Comparison of ENCODE assay signal across 11 mouse cellular contexts in the genomic region with DNA sequence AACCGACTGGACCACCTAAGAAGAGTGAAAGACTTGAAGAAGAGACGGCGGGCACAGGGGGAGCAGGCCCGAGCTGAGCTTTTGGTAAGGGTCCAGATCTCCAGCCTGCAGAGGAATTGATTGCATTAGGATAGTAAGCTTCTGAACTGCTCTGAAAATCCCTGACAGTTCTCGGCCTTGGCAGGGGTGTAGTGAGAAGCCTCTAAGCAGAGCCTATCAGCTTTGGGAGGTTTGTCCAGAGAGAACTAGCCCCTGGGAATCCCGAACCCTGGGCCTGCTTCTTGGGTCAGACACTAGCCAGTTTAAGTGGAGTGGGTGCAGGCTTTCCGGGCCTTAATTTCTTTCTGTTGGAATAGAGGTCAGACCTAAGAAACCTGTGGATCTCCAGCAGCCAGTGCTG. TPM values are rescaled to one million over a fixed set of nuclear protein-coding genes. Genes with fewer than 3 reads are reported as not detected.
A peak's percentile ranks its signal among the peaks of the same experiment; 100 is the strongest.
DNase-seq lines count a peak whose midpoint lies in the region; ATAC-seq and TF ChIP-seq lines count a peak whose summit lies in the region.
"Had no signal": no experiment of that assay in that cellular context is flagged by ENCODE, and none has a peak within 500 bp of the region (broad histone marks: within the 10 kb centered on the region; RNA-seq: fewer than 3 reads in every experiment).

No protein-coding gene starts in this region.

- no peaks in the 10 kb centered on the region for H3K27me3 ChIP-seq in lung, embryonic 15.5 days
- H3K27me3 ChIP-seq in forebrain, embryonic 11.5 days (ENCODE audit: control insufficient read depth, insufficient read depth, low read length): no peaks in the 10 kb centered on the region
- no peaks in the 10 kb centered on the region for H3K27me3 ChIP-seq in limb, embryonic 12.5 days
- H3K27me3 ChIP-seq in neural tube, embryonic 15.5 days (replicated peaks): no peaks in the 10 kb centered on the region

- 44% methylated on average over 7 of the region's 7 CpGs for WGBS in lung, embryonic 15.5 days
- WGBS in lung, adult 2 months: 63% methylated on average over 7 of the region's 7 CpGs
- WGBS in forebrain, embryonic 11.5 days: 72% methylated on average over 7 of the region's 7 CpGs
- whole genome bisulfite sequencing in limb, embryonic 12.5 days: 78% methylated on average over 7 of the region's 7 CpGs
- WGBS in neural tube, embryonic 15.5 days: 82% methylated on average over 7 of the region's 7 CpGs

- peaks cover 24% of the 10 kb centered on the region for H3K4me1 ChIP-seq in lung, embryonic 15.5 days
- peaks cover 2% of the 10 kb centered on the region; the same call in 1 of the 2 replicates for H3K4me1 ChIP-seq in lung, adult 2 months (ENCODE audit: control insufficient read depth, insufficient read depth, low read length)
- H3K4me1 ChIP-seq in forebrain, embryonic 11.5 days (replicated peaks; ENCODE audit: control insufficient read depth, insufficient read depth, low read length): peaks cover 7% of the 10 kb centered on the region; the same call in 1 of the 2 replicates
- peaks cover 30% of the 10 kb centered on the region for H3K4me1 ChIP-seq in limb, embryonic 12.5 days (replicated peaks)
- peaks cover 38% of the 10 kb centered on the region for H3K4me1 ChIP-seq in neural tube, embryonic 15.5 days

- TF ChIP-seq CTCF in lung, adult 2 months (IDR thresholded peaks at IDR 0.05; ENCODE audit: insufficient read depth, low read length): no peak

- H3K27ac ChIP-seq in lung, embryonic 15.5 days: no peak overlapping the region
- H3K27ac ChIP-seq in forebrain, embryonic 11.5 days (ENCODE audit: low read depth, low read length): no peak overlapping the region
- H3K27ac ChIP-seq in limb, embryonic 12.5 days: no peak overlapping the region
- no peak overlapping the region for H3K27ac ChIP-seq in neural tube, embryonic 15.5 days (replicated peaks)

- peak overlapping the region; percentile 84 for H3K4me2 ChIP-seq in lung, embryonic 15.5 days
- H3K4me2 ChIP-seq in forebrain, embryonic 11.5 days (ENCODE audit: low read depth, low read length, severe bottlenecking): peak overlapping the region; percentile 55; the same call in 1 of the 2 replicates
- peak overlapping the region; percentile 90 for H3K4me2 ChIP-seq in limb, embryonic 12.5 days
- H3K4me2 ChIP-seq in neural tube, embryonic 15.5 days: peak overlapping the region; percentile 84

- TF ChIP-seq POLR2A in lung, adult 2 months (IDR thresholded peaks at IDR 0.05; ENCODE audit: borderline replicate concordance, extremely low read depth, low read depth, low read length): no peak

- H3K9me3 ChIP-seq in lung, embryonic 15.5 days: no peaks in the 10 kb centered on the region
- no peaks in the 10 kb centered on the region for H3K9me3 ChIP-seq in forebrain, embryonic 11.5 days (ENCODE audit: control insufficient read depth, low read length)
- no peaks in the 10 kb centered on the region for H3K9me3 ChIP-seq in limb, embryonic 12.5 days
- no peaks in the 10 kb centered on the region for H3K9me3 ChIP-seq in neural tube, embryonic 15.5 days (replicated peaks)

- no peak for DNase-seq in lung, adult 2 months
- no peak for DNase-seq in forebrain, embryonic 11.5 days (ENCODE audit: low spot score)
- DNase-seq in urinary bladder, adult 18-20 months (ENCODE audit: low spot score in 2 of 2): no peak
- no peak for DNase-seq in ovary, adult 18-20 months (ENCODE audit: low spot score)
- DNase-seq in adrenal gland, postnatal 4 days (ENCODE audit: low spot score in 2 of 2): no peak
- DNase-seq: cerebellum, adult 9-10 months; thymus, adult 18-20 months had no signal

- H3K4me3 ChIP-seq in lung, embryonic 15.5 days: peak overlapping the region; percentile 100
- no peak overlapping the region for H3K4me3 ChIP-seq in lung, adult 2 months (replicated peaks; ENCODE audit: extremely low read depth, low read depth, low read length)
- peak overlapping the region; percentile 98 for H3K4me3 ChIP-seq in forebrain, embryonic 11.5 days (ENCODE audit: low read depth, low read length)
- H3K4me3 ChIP-seq in limb, embryonic 12.5 days (replicated peaks): peak overlapping the region; percentile 98
- H3K4me3 ChIP-seq in neural tube, embryonic 15.5 days (replicated peaks): peak overlapping the region; percentile 100

- peak overlapping the region; percentile 96; the same call in 1 of the 2 replicates for H3K9ac ChIP-seq in lung, embryonic 15.5 days
- H3K9ac ChIP-seq in forebrain, embryonic 11.5 days (ENCODE audit: low read length): peak overlapping the region; percentile 83
- peak overlapping the region; percentile 95 for H3K9ac ChIP-seq in limb, embryonic 12.5 days (replicated peaks)
- no peak overlapping the region for H3K9ac ChIP-seq in neural tube, embryonic 15.5 days (replicated peaks)

- ATAC-seq in lung, embryonic 15.5 days (ENCODE audit: borderline replicate concordance, extremely low read depth, low FRiP score, low TSS enrichment): no peak
- no peak for ATAC-seq in forebrain, embryonic 11.5 days (replicated peaks; ENCODE audit: low FRiP score)
- no peak for ATAC-seq in limb, embryonic 12.5 days (ENCODE audit: insufficient number of reproducible peaks, insufficient read depth, low FRiP score, low TSS enrichment, low read depth)
- no peak for ATAC-seq in neural tube, embryonic 15.5 days (ENCODE audit: low FRiP score)
- ATAC-seq: inflammation-experienced regulatory T-cells, adult 6 months had no signal

- peaks cover 48% of the 10 kb centered on the region for H3K36me3 ChIP-seq in lung, embryonic 15.5 days
- H3K36me3 ChIP-seq in forebrain, embryonic 11.5 days (ENCODE audit: control insufficient read depth, insufficient read depth, low read length): peaks cover 17% of the 10 kb centered on the region; the same call in 1 of the 2 replicates
- peaks cover 54% of the 10 kb centered on the region for H3K36me3 ChIP-seq in limb, embryonic 12.5 days
- H3K36me3 ChIP-seq in neural tube, embryonic 15.5 days: peaks cover 43% of the 10 kb centered on the region

RNA-seq across cellular contexts. Expression of a gene that starts 2.8 kb away (rescaled TPM):
- 147 and 148 TPM in 2 replicates for polyA plus RNA-seq in lung, embryonic 15.5 days (2015; fragmentation: Nextera tagmentation; extraction: Ambion mirVana)
- 34.8 and 53.5 TPM in 2 replicates for polyA plus RNA-seq in lung, adult 2 months (2012; rRNA removed)
- 178 and 183 TPM in 2 replicates for polyA plus RNA-seq in forebrain, embryonic 11.5 days (2014; fragmentation: Nextera tagmentation; extraction: Ambion mirVana)
- polyA plus RNA-seq in limb, embryonic 12.5 days (2016; fragmentation: Nextera tagmentation; extraction: Ambion mirVana): 180 TPM in 2 replicates
- 76.1 and 94.7 TPM in 2 replicates for polyA plus RNA-seq in neural tube, embryonic 15.5 days (2015; fragmentation: Nextera tagmentation; extraction: Ambion mirVana)
- 10 to 100 TPM; 73.3 to 75.1 TPM for total RNA-seq in adrenal gland, postnatal 4 days (2021)

RNA-seq across cellular contexts. Expression of a gene that starts 36.3 kb away (rescaled TPM):
- polyA plus RNA-seq in lung, embryonic 15.5 days (2015; fragmentation: Nextera tagmentation; extraction: Ambion mirVana): not detected in 2 replicates
- not detected in 2 replicates for polyA plus RNA-seq in lung, adult 2 months (2012; rRNA removed)
- polyA plus RNA-seq in forebrain, embryonic 11.5 days (2014; fragmentation: Nextera tagmentation; extraction: Ambion mirVana): not detected in 2 replicates
- not detected in 2 replicates for polyA plus RNA-seq in limb, embryonic 12.5 days (2016; fragmentation: Nextera tagmentation; extraction: Ambion mirVana)
- not detected in 2 replicates for polyA plus RNA-seq in neural tube, embryonic 15.5 days (2015; fragmentation: Nextera tagmentation; extraction: Ambion mirVana)
- not detected for total RNA-seq in adrenal gland, postnatal 4 days (2021)
- polyA plus RNA-seq: inflammation-experienced regulatory T-cells, adult 6 months had no signal

RNA-seq across cellular contexts. Expression of a gene that starts 52.6 kb away (rescaled TPM):
- not detected in 2 replicates for polyA plus RNA-seq in lung, embryonic 15.5 days (2015; fragmentation: Nextera tagmentation; extraction: Ambion mirVana)
- not detected in 2 replicates for polyA plus RNA-seq in lung, adult 2 months (2012; rRNA removed)
- not detected in 2 replicates for polyA plus RNA-seq in forebrain, embryonic 11.5 days (2014; fragmentation: Nextera tagmentation; extraction: Ambion mirVana)
- not detected in 2 replicates for polyA plus RNA-seq in limb, embryonic 12.5 days (2016; fragmentation: Nextera tagmentation; extraction: Ambion mirVana)
- polyA plus RNA-seq in neural tube, embryonic 15.5 days (2015; fragmentation: Nextera tagmentation; extraction: Ambion mirVana): not detected in 2 replicates
- not detected for total RNA-seq in adrenal gland, postnatal 4 days (2021)
- polyA plus RNA-seq: inflammation-experienced regulatory T-cells, adult 6 months had no signal
